Mouse (Mus musculus) neural tube, embryonic 12.5 days (tissue): Measurements from ENCODE around the gene Kcnk3. TPM values are rescaled to one million over a fixed set of nuclear protein-coding genes. Genes with fewer than 3 reads are reported as not detected.

Source experiments
- ATAC-seq: fragments of 200-750 bp; cut with Nextera tagmentation; 2 replicates; pipeline ENCODE4 v1.8.0; 2017; ENCODE audit warnings: low read depth, mild to moderate bottlenecking, moderate TSS enrichment, moderate library complexity; ENCODE audit not compliant: low FRiP score
- H3K27ac ChIP-seq: fragments of 300-500 bp; sonication (generic); 2 replicates; pipeline ENCODE4 v1.5.1; 2016
- H3K27me3 ChIP-seq: fragments of 300-500 bp; sonication (generic); replicated peaks from 2 replicates; pipeline ENCODE4 v1.6.1; 2016; ENCODE audit warnings: mild to moderate bottlenecking
- H3K36me3 ChIP-seq: fragments of 300-500 bp; sonication (generic); 2 replicates; pipeline ENCODE4 v1.6.1; 2016; ENCODE audit warnings: mild to moderate bottlenecking
- H3K4me1 ChIP-seq: fragments of 300-500 bp; sonication (generic); 2 replicates; pipeline ENCODE4 v1.6.1; 2016
- H3K4me2 ChIP-seq: fragments of 300-500 bp; sonication (generic); replicated peaks from 2 replicates; pipeline ENCODE4 v1.6.1; 2016; ENCODE audit warnings: mild to moderate bottlenecking
- H3K4me3 ChIP-seq: fragments of 300-500 bp; sonication (generic); 2 replicates; pipeline ENCODE4 v1.5.1; 2016
- H3K9ac ChIP-seq: fragments of 300-500 bp; sonication (generic); 2 replicates; pipeline ENCODE4 v1.6.1; 2016; ENCODE audit warnings: mild to moderate bottlenecking
- H3K9me3 ChIP-seq: fragments of 300-500 bp; sonication (generic); 2 replicates; pipeline ENCODE4 v1.6.1; 2016; ENCODE audit warnings: mild to moderate bottlenecking
- WGBS: fragments of 180-500 bp; shearing (Covaris S2); methylation state at CpG from one replicate; pipeline ENCODE4 v1.1.7; 2016; 5-methylcytosine and 5-hydroxymethylcytosine counted together
- polyA plus RNA-seq: library from polyadenylated mRNA; unstranded; fragments of >200 nt; fragmentation: Nextera tagmentation; extraction: Ambion mirVana; gene quantifications from 2 replicates; pipeline ENCODE4 v1.2.1, GENCODE M21; 2016

Kcnk3 gene
- polyA plus RNA-seq, 1 experiment from 2014 or later, result 1.9 TPM

DNA sequence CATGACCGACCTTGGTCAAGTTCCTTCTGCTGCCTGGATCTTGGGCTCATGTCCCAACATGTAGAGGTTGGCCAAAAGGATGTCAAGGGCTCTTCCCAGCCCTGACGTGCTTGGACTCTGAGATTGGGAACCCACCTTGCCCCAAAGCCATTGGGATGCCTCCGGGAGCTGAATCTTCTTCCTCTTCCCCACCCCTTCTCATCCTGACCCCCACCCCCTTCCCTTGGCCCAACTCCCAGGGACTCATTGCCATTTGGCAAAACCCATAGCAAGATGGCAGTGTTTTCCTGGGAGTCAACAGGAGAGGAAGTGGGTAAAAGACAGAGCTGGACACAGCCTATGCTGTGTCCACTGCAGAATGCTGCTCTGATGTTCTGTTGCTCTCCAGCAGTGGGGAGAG is 1.6 kb downstream of the Kcnk3 start:
- Histone ChIP-seq H3K4me2 (peak overlapping the region; percentile 97; the same call in 1 of the 2 replicates), H3K4me1 (peaks cover 14% of the 10 kb centered on the region), H3K36me3 (no peaks in the 10 kb centered on the region), H3K9me3 (no peaks in the 10 kb centered on the region), H3K4me3 (no peak overlapping the region), H3K27me3 (peaks cover 46% of the 10 kb centered on the region), H3K9ac (no peak overlapping the region), H3K27ac (no peak overlapping the region)
- 85% methylated on average over 3 of the region's 3 CpGs for WGBS
- no peak for ATAC-seq

DNA sequence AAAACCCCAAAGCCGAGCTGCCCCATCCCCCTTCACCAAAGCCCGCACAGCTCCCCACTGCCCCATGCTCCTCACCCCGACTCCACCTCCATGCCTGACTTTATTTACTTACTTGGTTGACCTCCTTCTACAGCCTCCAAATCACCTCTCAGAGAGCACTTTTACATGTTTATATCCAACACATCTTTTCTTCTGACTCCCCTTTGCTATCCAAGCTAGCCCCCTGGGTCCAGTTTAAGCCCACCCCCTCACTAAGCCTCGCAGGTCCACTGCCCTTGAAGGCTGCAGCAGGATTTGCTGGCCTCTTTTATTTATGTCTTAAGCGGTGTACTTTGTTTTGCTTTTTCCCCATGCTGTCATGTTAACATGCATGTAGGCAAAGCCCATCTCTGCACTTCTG is 2.3 kb downstream of the Kcnk3 start:
- H3K4me1 ChIP-seq, result peaks cover 14% of the 10 kb centered on the region
- no peaks in the 10 kb centered on the region for H3K36me3 ChIP-seq
- peaks cover 43% of the 10 kb centered on the region for H3K27me3 ChIP-seq
- H3K4me3 ChIP-seq, result no peak overlapping the region
- no peaks in the 10 kb centered on the region for H3K9me3 ChIP-seq
- WGBS, result 83% methylated on average over 5 of the region's 5 CpGs
- no peak overlapping the region for H3K27ac ChIP-seq
- H3K9ac ChIP-seq, result no peak overlapping the region
- no peak for ATAC-seq
- no peak overlapping the region for H3K4me2 ChIP-seq

DNA sequence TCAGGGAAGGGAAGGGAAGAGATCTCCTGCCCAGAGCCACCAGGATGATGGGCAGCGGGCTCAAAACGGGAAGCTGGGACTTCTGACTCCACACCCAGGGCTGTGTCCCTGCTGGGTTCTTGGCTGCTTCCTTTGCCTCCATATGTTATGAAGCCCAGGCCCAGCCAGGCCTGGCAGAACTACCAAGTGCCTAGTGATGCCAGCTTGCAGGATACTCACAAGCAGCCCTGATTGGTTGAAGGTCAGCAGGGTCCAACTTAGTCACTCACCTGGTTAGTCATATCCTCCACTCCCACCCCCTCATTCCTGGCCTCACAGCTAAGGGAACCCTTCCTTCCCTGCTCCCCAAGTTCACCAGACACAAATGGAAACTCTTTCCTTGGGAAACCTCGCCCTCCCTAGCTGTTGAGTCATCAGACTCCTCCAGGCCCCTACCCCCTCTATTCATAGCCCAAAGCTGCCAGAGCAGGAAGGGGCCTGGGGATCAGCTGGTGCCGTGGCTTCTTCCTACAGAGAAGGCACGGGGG is 3.3 kb downstream of the Kcnk3 start:
- no peaks in the 10 kb centered on the region for H3K9me3 ChIP-seq
- no peak overlapping the region for H3K4me3 ChIP-seq
- H3K9ac ChIP-seq, result no peak overlapping the region
- no peak overlapping the region for H3K27ac ChIP-seq
- H3K27me3 ChIP-seq, result peaks cover 40% of the 10 kb centered on the region
- peaks cover 14% of the 10 kb centered on the region for H3K4me1 ChIP-seq
- ATAC-seq, result no peak
- 63% methylated on average over 5 of the region's 5 CpGs for WGBS
- no peak overlapping the region for H3K4me2 ChIP-seq
- H3K36me3 ChIP-seq, result no peaks in the 10 kb centered on the region

DNA sequence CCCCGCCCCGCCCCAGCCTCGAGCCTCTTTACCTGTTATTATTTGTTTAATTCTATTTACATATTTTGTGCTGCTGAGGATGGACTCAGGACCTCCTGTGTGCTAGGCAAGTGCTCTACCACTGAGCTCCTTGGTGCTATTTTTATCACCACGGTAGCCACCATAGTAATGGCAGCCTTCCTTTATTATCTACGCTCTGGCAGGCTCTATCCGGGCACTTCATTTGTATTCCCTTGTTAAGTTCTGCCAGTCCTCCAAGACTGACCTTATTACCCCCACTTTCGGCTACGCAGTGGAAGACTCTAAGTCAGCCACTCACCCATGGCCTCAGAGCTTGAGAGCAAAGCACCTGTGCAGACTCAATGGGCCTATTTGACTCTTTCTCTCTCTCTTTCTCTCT is 3.8 kb downstream of the Kcnk3 start:
- no peak overlapping the region for H3K4me2 ChIP-seq
- no peak overlapping the region for H3K9ac ChIP-seq
- H3K4me1 ChIP-seq, result peaks cover 14% of the 10 kb centered on the region
- no peaks in the 10 kb centered on the region for H3K36me3 ChIP-seq
- no peak for ATAC-seq
- no peak overlapping the region for H3K4me3 ChIP-seq
- no peak overlapping the region for H3K27ac ChIP-seq
- H3K9me3 ChIP-seq, result no peaks in the 10 kb centered on the region
- H3K27me3 ChIP-seq, result peaks cover 35% of the 10 kb centered on the region
- 73% methylated on average over 8 of the region's 8 CpGs for whole genome bisulfite sequencing

DNA sequence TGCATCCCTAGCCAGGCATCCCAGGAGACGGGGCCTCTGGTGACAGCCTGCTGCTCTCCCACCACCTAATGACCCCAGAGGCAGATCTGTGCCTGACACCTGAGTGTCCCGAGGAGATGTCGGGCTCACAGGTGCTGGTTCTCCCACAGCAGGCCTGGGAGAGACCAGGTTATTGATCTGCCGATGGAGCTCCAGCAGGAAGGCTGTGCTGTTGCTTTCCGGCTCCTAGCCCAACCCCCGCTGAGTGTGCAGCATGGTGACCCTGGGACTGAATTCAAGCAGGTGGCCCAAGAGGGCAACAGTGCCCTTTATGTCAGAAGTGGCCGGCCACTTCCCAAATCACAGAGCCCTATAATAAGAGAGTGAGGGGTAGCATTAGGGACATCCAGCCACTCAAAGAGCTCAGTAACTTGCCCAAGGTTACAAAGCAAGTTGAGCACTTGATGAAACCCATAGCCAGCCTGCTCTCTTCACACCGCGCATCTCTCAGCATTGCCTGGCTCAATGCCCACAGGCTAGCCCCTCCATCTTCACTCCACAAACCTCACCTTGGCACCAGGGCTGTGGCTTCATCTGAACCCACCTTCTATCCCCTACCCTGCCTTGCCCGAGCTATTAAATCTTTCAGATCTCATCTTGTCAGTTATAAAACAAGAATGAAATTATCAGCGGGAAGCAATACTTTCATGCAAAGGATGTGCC is 4.5 kb downstream of the Kcnk3 start:
- Histone ChIP-seq H3K9ac (no peak overlapping the region), H3K4me1 (peaks cover 14% of the 10 kb centered on the region), H3K4me2 (no peak overlapping the region), H3K9me3 (no peaks in the 10 kb centered on the region), H3K27me3 (peaks cover 29% of the 10 kb centered on the region), H3K36me3 (no peaks in the 10 kb centered on the region), H3K4me3 (no peak overlapping the region), H3K27ac (no peak overlapping the region)
- ATAC-seq, result no peak
- 78% methylated on average over 11 of the region's 11 CpGs for WGBS

DNA sequence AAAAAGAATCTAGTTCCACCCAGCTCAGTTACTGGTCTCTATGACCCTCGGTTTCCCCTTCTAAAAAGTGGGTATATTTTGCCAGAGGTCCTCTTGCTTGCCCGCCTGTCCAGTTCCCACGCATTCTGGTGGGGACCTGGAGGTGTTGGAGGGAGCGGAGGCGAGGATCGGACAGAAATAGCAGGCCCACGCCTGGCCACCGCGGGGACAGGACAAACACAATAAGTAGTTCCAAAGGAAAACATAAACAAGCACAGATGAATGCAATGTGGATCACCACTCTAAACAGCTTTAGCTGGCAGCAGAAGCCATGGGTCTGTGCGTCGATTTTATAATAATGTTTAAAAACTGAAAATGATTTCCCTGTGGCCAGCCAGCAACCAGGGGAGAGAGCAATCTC is 5.4 kb downstream of the Kcnk3 start:
- no peak for ATAC-seq
- H3K27ac ChIP-seq, result no peak overlapping the region
- H3K4me3 ChIP-seq, result no peak overlapping the region
- H3K9ac ChIP-seq, result no peak overlapping the region
- no peaks in the 10 kb centered on the region for H3K36me3 ChIP-seq
- H3K27me3 ChIP-seq, result peaks cover 28% of the 10 kb centered on the region
- no peaks in the 10 kb centered on the region for H3K9me3 ChIP-seq
- 86% methylated on average over 11 of the region's 11 CpGs for WGBS
- H3K4me2 ChIP-seq, result no peak overlapping the region
- peaks cover 10% of the 10 kb centered on the region for H3K4me1 ChIP-seq

DNA sequence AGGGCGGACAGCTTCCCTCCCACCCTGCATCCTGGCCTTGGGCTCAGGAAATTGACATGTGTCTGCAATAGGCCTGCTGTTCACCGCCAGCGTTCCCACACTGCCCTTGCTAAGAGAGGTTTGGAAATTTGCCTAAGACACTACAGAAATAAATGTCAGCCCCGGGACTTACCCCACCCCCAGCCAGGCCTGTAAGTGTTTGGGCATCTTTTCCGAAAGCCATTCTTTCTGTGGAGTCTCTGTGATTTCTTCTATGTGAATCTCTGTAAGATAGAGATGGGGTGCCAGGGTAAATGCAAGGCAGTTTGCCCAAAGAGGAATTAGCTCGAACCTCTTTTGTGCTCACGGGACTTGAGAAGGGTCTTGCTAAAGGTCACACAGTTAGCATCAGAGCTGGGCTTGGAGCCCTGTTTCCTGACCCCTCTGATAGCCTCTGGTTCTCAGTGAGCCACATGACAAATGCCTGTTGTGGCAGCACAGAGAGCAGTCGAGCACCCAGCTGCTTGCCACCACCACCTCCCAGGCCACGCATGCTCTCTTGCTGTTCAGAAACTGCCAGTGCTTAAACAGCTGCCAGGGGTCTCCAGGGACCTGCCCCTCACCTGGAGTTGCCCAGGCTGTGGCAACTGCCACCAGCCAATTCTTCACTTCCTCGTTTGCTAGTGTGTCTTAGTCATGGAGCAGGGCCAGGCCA is 6.0 kb downstream of the Kcnk3 start:
- H3K9ac ChIP-seq, result no peak overlapping the region
- 53% methylated on average over 10 of the region's 10 CpGs for WGBS
- no peak overlapping the region for H3K4me2 ChIP-seq
- peaks cover 22% of the 10 kb centered on the region for H3K27me3 ChIP-seq
- peaks cover 4% of the 10 kb centered on the region for H3K4me1 ChIP-seq
- H3K4me3 ChIP-seq, result no peak overlapping the region
- H3K9me3 ChIP-seq, result no peaks in the 10 kb centered on the region
- no peak for ATAC-seq
- no peaks in the 10 kb centered on the region for H3K36me3 ChIP-seq
- H3K27ac ChIP-seq, result no peak overlapping the region

DNA sequence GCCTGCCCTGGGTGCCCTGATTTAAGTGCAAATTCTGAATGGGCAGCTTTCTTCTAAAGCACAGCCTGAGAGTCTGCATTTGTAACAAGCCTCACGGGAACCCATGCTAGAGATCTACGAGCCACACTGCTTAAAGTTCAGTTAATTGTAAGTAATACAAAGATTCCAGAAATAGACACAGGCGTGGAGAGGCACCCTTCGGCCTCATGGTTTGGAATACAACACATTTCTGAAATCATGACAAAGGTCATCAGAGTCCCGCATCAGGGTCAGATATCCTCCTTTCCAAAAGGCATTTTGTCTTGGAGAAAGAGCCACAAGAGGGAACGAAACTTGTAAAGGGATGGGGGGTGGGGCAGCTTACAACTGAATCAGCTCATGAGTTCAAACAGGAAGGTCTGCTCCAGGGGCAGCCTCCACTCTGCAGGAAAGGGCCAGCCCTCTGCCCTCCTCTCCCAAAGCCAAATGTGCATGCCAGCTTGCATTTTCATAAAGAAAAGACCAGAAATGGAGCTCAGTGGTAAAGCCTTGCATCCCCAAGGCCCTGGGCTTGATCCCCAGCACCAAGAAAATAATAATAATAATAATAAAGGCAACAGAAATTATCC is 7.1 kb downstream of the Kcnk3 start:
- Histone ChIP-seq H3K27me3 (peaks cover 11% of the 10 kb centered on the region), H3K9me3 (no peaks in the 10 kb centered on the region), H3K36me3 (no peaks in the 10 kb centered on the region), H3K27ac (no peak overlapping the region), H3K4me2 (no peak overlapping the region), H3K4me1 (no peaks in the 10 kb centered on the region), H3K4me3 (no peak overlapping the region), H3K9ac (no peak overlapping the region)
- no peak for ATAC-seq
- 46% methylated on average over 6 of the region's 6 CpGs for WGBS

DNA sequence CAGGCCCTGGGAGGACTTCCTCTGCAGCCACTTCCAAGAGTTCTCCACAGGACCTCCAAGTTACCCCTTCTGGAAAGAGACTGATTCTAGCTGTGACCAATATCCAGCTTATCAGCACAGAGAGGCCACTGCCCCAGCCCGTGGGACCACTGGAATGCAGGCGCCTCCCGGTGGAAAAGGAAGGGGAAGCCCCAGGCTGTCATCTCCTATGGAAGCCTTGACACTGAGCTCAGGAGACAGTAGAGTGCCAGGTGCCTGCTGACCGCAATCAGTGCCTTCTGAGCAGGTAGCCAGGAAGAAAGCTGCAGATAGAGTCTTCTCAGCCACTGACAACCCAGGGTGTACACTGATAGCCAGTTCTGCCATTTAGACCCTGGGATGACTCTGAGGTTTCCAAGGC is 13.4 kb downstream of the Kcnk3 start:
- WGBS, result 46% methylated on average over 4 of the region's 4 CpGs
- Histone ChIP-seq H3K27ac (no peak overlapping the region), H3K4me3 (no peak overlapping the region), H3K4me2 (no peak overlapping the region), H3K4me1 (peaks cover 10% of the 10 kb centered on the region; the same call in 1 of the 2 replicates), H3K36me3 (no peaks in the 10 kb centered on the region), H3K9me3 (no peaks in the 10 kb centered on the region), H3K27me3 (no peaks in the 10 kb centered on the region), H3K9ac (no peak overlapping the region)
- no peak for ATAC-seq

DNA sequence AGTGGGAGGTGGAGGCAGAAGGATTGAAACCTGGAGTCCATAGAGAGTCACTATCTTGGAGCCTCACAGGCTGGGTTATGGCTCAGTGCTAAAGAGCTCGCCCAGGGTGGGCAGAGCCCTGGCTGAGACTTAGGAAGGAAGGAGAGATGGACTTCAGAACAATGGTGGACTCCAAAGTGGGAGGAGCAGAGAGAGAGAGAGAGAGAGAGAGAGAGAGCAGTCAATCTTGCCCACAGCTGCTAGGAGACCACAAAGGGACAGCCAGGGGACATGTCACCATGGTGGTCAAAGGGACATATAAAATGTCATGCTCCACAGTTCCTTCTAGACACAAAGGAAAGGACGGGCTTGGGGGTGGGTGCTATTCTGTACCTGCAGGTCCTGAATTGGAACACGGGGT is 15.3 kb downstream of the Kcnk3 start:
- no peak for ATAC-seq
- WGBS, result 40% methylated on average over 3 of the region's 3 CpGs

DNA sequence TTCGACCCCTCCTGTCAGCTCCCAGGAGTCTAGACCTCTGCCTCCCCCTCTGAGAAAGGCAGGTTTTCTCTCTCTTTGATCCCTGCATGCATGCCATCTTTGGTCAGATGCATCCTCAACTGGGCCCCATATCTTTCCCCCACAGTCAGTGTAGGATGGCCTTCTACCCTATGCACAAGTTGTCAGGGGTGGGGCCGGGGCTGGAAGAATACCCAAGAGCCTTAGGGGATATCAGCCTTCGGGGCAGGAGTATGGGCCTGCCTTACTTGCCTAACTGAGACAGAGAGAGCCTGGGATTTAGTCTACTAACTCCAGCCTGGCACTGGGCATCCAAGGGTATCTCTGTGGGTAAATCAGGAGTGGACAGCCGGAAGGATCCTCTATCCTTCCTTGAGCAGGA is 16.0 kb downstream of the Kcnk3 start:
- Histone ChIP-seq H3K4me2 (no peak overlapping the region), H3K9ac (no peak overlapping the region), H3K9me3 (no peaks in the 10 kb centered on the region), H3K27me3 (no peaks in the 10 kb centered on the region), H3K27ac (no peak overlapping the region), H3K4me3 (no peak overlapping the region), H3K36me3 (no peaks in the 10 kb centered on the region), H3K4me1 (peaks cover 10% of the 10 kb centered on the region; the same call in 1 of the 2 replicates)
- ATAC-seq, result no peak
- WGBS, result 51% methylated on average over 4 of the region's 4 CpGs

More for the DNA sequence above, 15.3 kb downstream of the Kcnk3 start:
- Histone ChIP-seq H3K27me3 (no peaks in the 10 kb centered on the region), H3K36me3 (no peaks in the 10 kb centered on the region), H3K4me2 (no peak overlapping the region), H3K4me3 (no peak overlapping the region), H3K4me1 (peaks cover 10% of the 10 kb centered on the region; the same call in 1 of the 2 replicates), H3K9me3 (no peaks in the 10 kb centered on the region), H3K27ac (no peak overlapping the region), H3K9ac (no peak overlapping the region)

DNA sequence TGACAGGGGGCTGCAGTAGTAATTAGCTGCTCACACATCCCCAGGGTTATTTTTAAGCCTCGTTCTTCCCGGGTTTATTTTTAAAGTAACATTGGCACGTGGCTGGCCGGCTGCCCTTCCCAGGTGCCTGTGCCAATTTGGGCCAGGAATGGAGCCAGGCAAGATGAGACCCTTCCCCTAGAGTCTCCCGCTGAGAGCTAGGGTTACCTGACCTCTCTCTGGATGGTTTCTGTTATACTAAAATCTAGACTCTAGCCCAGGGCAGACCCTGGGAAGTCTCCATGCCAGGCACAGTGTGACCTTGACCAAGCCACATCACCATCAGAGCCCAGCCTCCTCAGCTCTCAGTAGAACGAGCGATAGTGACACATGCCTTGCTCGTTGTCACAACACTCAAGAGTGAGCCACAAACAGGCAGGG is 16.8 kb downstream of the Kcnk3 start:
- Histone ChIP-seq H3K4me1 (peaks cover 10% of the 10 kb centered on the region; the same call in 1 of the 2 replicates), H3K36me3 (no peaks in the 10 kb centered on the region), H3K4me3 (no peak overlapping the region), H3K4me2 (no peak overlapping the region), H3K9me3 (no peaks in the 10 kb centered on the region), H3K27me3 (no peaks in the 10 kb centered on the region), H3K9ac (no peak overlapping the region), H3K27ac (no peak overlapping the region)
- ATAC-seq, result no peak
- 87% methylated on average over 8 of the region's 8 CpGs for WGBS
